Mouse (Mus musculus) forebrain, embryonic 10.5 days (tissue): ENCODE data around the gene Rufy3. TPM values are rescaled to one million over a fixed set of nuclear protein-coding genes. Genes with fewer than 3 reads are reported as not detected.

ENCODE experiments used
- DNase-seq: peaks from one replicate; pipeline ENCODE4 v3.0.0-alpha.2; 2017; ENCODE audit warnings: low spot score; ENCODE audit errors: extremely low spot score
- H3K27ac ChIP-seq: fragments of 300-500 bp; sonication (generic); 2 replicates; pipeline ENCODE4 v1.5.1; 2016; ENCODE audit warnings: mild to moderate bottlenecking
- H3K27me3 ChIP-seq: fragments of 300-500 bp; sonication (generic); 2 replicates; pipeline ENCODE4 v1.6.1; 2016; ENCODE audit warnings: mild to moderate bottlenecking; ENCODE audit not compliant: poor library complexity, severe bottlenecking
- H3K36me3 ChIP-seq: fragments of 300-500 bp; sonication (generic); replicated peaks from 2 replicates; pipeline ENCODE4 v1.6.1; 2016; ENCODE audit warnings: mild to moderate bottlenecking, moderate library complexity
- H3K4me1 ChIP-seq: fragments of 300-500 bp; sonication (generic); 2 replicates; pipeline ENCODE4 v1.6.1; 2016
- H3K4me3 ChIP-seq: fragments of 300-500 bp; sonication (generic); 2 replicates; pipeline ENCODE4 v1.5.1; 2016; ENCODE audit warnings: mild to moderate bottlenecking, moderate library complexity
- H3K9me3 ChIP-seq: fragments of 300-500 bp; sonication (generic); 2 replicates; pipeline ENCODE4 v1.6.1; 2016; ENCODE audit warnings: mild to moderate bottlenecking, moderate library complexity
- WGBS: fragments of 180-500 bp; shearing (Covaris S2); methylation state at CpG from one replicate; pipeline ENCODE4 v1.1.7; 2016; 5-methylcytosine and 5-hydroxymethylcytosine counted together
- polyA plus RNA-seq: library from polyadenylated mRNA; unstranded; fragments of >200 nt; fragmentation: Nextera tagmentation; extraction: Ambion mirVana; gene quantifications from 2 replicates; pipeline ENCODE4 v1.2.1, GENCODE M21; 2016

The Rufy3 gene
- polyA plus RNA-seq, 1 experiment from 2014 or later, result 33.9 TPM

GRCm38 (mm10) chr5:88586407-88587174 lies 21.8 kb downstream of the Rufy3 start:
- 85% methylated on average over 7 of the region's 7 CpGs for WGBS
- H3K4me3 ChIP-seq, result peak overlapping the region; percentile 54; the same call in 1 of the 2 replicates

GRCm38 (mm10) chr5:88587211-88587934 lies 22.5 kb downstream of the Rufy3 start:
- 53% methylated on average over 13 of the region's 13 CpGs for WGBS
- Histone ChIP-seq H3K4me3 (peak overlapping the region; percentile 20; the same call in 1 of the 2 replicates), H3K9me3 (no peaks in the 10 kb centered on the region), H3K36me3 (peaks cover 17% of the 10 kb centered on the region; the same call in 1 of the 2 replicates), H3K4me1 (peaks cover 46% of the 10 kb centered on the region), H3K27me3 (no peaks in the 10 kb centered on the region), H3K27ac (peak overlapping the region; percentile 49; the same call in 1 of the 2 replicates)
- DNase-seq, result no peak

More at GRCm38 (mm10) chr5:88586407-88587174, 21.8 kb downstream of the Rufy3 start:
- Histone ChIP-seq H3K27ac (0 out of 2 replicates have a peak overlapping the region, but pooled peaks have one; percentile 35), H3K36me3 (peaks cover 14% of the 10 kb centered on the region; the same call in 1 of the 2 replicates), H3K27me3 (no peaks in the 10 kb centered on the region), H3K4me1 (peaks cover 46% of the 10 kb centered on the region), H3K9me3 (no peaks in the 10 kb centered on the region)
- DNase-seq, result no peak

GRCm38 (mm10) chr5:88588481-88588880 lies 23.6 kb downstream of the Rufy3 start:
- Histone ChIP-seq H3K4me3 (no peak overlapping the region), H3K27me3 (no peaks in the 10 kb centered on the region), H3K27ac (no peak overlapping the region), H3K9me3 (no peaks in the 10 kb centered on the region), H3K36me3 (peaks cover 24% of the 10 kb centered on the region), H3K4me1 (peaks cover 42% of the 10 kb centered on the region)
- no peak for DNase-seq
- 53% methylated on average over 5 of the region's 5 CpGs for WGBS

- H3K9me3 ChIP-seq, result no peaks in the 10 kb centered on the region
- 91% methylated on average over 13 of the region's 13 CpGs for WGBS
- no peaks in the 10 kb centered on the region for H3K27me3 ChIP-seq
- H3K27ac ChIP-seq, result no peak overlapping the region
- no peak overlapping the region for H3K4me3 ChIP-seq
- no peaks in the 10 kb centered on the region for H3K4me1 ChIP-seq
- no peak for DNase-seq
- H3K36me3 ChIP-seq, result peaks cover 17% of the 10 kb centered on the region
Observed at GRCm38 (mm10) chr5:88593421-88594172, 28.8 kb downstream of the Rufy3 start.

GRCm38 (mm10) chr5:88594173-88594569 lies 29.3 kb downstream of the Rufy3 start:
- Histone ChIP-seq H3K36me3 (peaks cover 15% of the 10 kb centered on the region), H3K4me3 (no peak overlapping the region), H3K9me3 (no peaks in the 10 kb centered on the region), H3K27me3 (no peaks in the 10 kb centered on the region), H3K27ac (no peak overlapping the region), H3K4me1 (no peaks in the 10 kb centered on the region)
- WGBS, result 92% methylated on average over 7 of the region's 7 CpGs
- DNase-seq, result no peak

- no peak overlapping the region for H3K27ac ChIP-seq
- no peaks in the 10 kb centered on the region for H3K4me1 ChIP-seq
- H3K27me3 ChIP-seq, result no peaks in the 10 kb centered on the region
- H3K36me3 ChIP-seq, result peaks cover 13% of the 10 kb centered on the region
- H3K9me3 ChIP-seq, result no peaks in the 10 kb centered on the region
- H3K4me3 ChIP-seq, result no peak overlapping the region
- 87% methylated on average over 5 of the region's 5 CpGs for WGBS
- no peak for DNase-seq
Observed at GRCm38 (mm10) chr5:88595537-88596455, 31.0 kb downstream of the Rufy3 start.

GRCm38 (mm10) chr5:88598961-88599360 lies 34.1 kb downstream of the Rufy3 start:
- no peaks in the 10 kb centered on the region; the same call in 1 of the 2 replicates for H3K36me3 ChIP-seq
- no peak overlapping the region for H3K27ac ChIP-seq
- H3K9me3 ChIP-seq, result no peaks in the 10 kb centered on the region
- H3K4me1 ChIP-seq, result no peaks in the 10 kb centered on the region
- H3K4me3 ChIP-seq, result no peak overlapping the region
- no peaks in the 10 kb centered on the region for H3K27me3 ChIP-seq
- no peak for DNase-seq
- 92% methylated on average over 6 of the region's 6 CpGs for WGBS

GRCm38 (mm10) chr5:88602030-88602429 lies 37.2 kb downstream of the Rufy3 start:
- Histone ChIP-seq H3K4me3 (no peak overlapping the region), H3K9me3 (no peaks in the 10 kb centered on the region), H3K27me3 (no peaks in the 10 kb centered on the region), H3K36me3 (peaks cover 10% of the 10 kb centered on the region), H3K27ac (no peak overlapping the region), H3K4me1 (no peaks in the 10 kb centered on the region)
- 86% methylated on average over 2 of the region's 2 CpGs for WGBS
- no peak for DNase-seq

GRCm38 (mm10) chr5:88602713-88603112 lies 37.9 kb downstream of the Rufy3 start:
- WGBS, result 85% methylated on average over 3 of the region's 3 CpGs
- H3K4me3 ChIP-seq, result no peak overlapping the region
- H3K4me1 ChIP-seq, result no peaks in the 10 kb centered on the region
- H3K27ac ChIP-seq, result no peak overlapping the region
- H3K27me3 ChIP-seq, result no peaks in the 10 kb centered on the region
- H3K9me3 ChIP-seq, result no peaks in the 10 kb centered on the region
- peaks cover 10% of the 10 kb centered on the region for H3K36me3 ChIP-seq
- DNase-seq, result no peak

- Histone ChIP-seq H3K9me3 (no peaks in the 10 kb centered on the region), H3K4me3 (no peak overlapping the region), H3K27ac (no peak overlapping the region), H3K4me1 (no peaks in the 10 kb centered on the region), H3K36me3 (peaks cover 10% of the 10 kb centered on the region), H3K27me3 (no peaks in the 10 kb centered on the region)
- no peak for DNase-seq
- WGBS, result 92% methylated on average over 3 of the region's 3 CpGs
Observed at GRCm38 (mm10) chr5:88604046-88604445, 39.2 kb downstream of the Rufy3 start.

- no peak overlapping the region for H3K4me3 ChIP-seq
- H3K9me3 ChIP-seq, result no peaks in the 10 kb centered on the region
- peaks cover 10% of the 10 kb centered on the region for H3K36me3 ChIP-seq
- DNase-seq, result no peak
- 87% methylated on average over 7 of the region's 7 CpGs for WGBS
- H3K4me1 ChIP-seq, result no peaks in the 10 kb centered on the region
- H3K27ac ChIP-seq, result no peak overlapping the region
- H3K27me3 ChIP-seq, result no peaks in the 10 kb centered on the region
Observed at GRCm38 (mm10) chr5:88604641-88605358, 40.0 kb downstream of the Rufy3 start.
